Mouse (Mus musculus) heart, postnatal 10 days (tissue): ENCODE measurements around the gene Lzts3. TPM values are rescaled to one million over a fixed set of nuclear protein-coding genes. Genes with fewer than 3 reads are reported as not detected.

Experiments used
- DNase-seq, 2 experiments: peaks; one replicate each; pipeline ENCODE4 v3.0.0; 2021
- intact Hi-C: fragments of 180-260 bp; cut with DNase I; formaldehyde crosslinking; loops from one replicate; pipeline ENCODE4 v1.15.1; 2025
- total RNA-seq, 2 experiments: library from RNA; stranded (reverse); gene quantifications; 2 replicates each; pipeline ENCODE4 v1.2.3; 2021

The Lzts3 gene
- total RNA-seq, 2 experiments from 2014 or later, result 3.8 to 4.0 TPM

DNA sequence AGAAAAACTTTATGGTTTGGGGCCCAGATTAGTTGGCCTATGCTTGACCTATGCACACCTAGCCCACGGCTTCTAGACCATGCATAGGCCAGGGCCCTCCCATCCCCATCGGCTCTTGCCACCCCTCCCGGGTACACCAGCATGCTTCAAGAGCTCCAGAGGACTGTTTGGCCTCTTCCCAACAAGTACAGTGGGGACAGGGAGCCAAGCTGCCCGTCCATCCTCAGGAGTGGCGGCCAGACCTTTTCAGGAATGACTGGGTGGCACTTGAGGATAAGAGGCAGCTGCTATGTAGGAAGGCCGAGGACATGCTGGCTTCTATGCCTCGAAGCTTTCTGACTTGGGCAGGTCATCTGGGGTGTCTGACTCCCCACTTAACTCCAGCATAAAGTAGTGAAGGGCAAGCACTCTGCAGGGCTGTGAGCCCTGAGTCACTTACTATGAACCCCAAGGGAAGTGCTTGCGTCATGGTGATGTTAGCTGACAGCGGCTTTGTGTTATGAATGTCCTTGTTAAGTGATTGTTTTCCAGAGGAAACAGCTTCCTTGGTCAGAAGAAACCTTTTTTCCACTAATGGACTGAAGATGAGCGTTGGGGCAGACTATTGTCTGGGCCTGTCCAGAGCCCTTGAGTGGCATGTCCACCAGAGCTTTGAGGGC lies 58.6 kb downstream of the Lzts3 start:
- intact Hi-C loops, result no loop called here
- peak in 1 of 2 experiments; percentile 34 for DNase-seq

Other genes with a start within 250 kb of the Lzts3 start
- 10 to 100 TPM; 16.7 to 17.3 TPM for gene Cpxm1, start 245.2 kb downstream of the Lzts3 start, total RNA-seq
- not detected for gene Gm28372, start 237.6 kb downstream of the Lzts3 start, total RNA-seq
- gene 1700020A23Rik, start 237.5 kb downstream of the Lzts3 start, total RNA-seq, result not detected
- not detected for gene Tmem239, start 236.3 kb downstream of the Lzts3 start, total RNA-seq
- 10 to 100 TPM; 30.9 to 32.6 TPM for gene Vps16, start 218.5 kb downstream of the Lzts3 start, total RNA-seq
- gene Pced1a, start 218.1 kb downstream of the Lzts3 start, total RNA-seq, result 1 to 10 TPM; 5.0 to 6.2 TPM
- 10 to 100 TPM; 76.0 to 76.1 TPM for gene Ptpra, start 192.5 kb downstream of the Lzts3 start, total RNA-seq
- gene Mrps26, start 79.1 kb downstream of the Lzts3 start, total RNA-seq, result 10 to 100 TPM; 76.2 to 77.8 TPM
- gene Oxt, start 66.6 kb downstream of the Lzts3 start, total RNA-seq, result under 1 TPM in 1 of 2 experiments, not detected in 1; 0.62 TPM
- 1 to 10 TPM in 1 of 2 experiments, under 1 TPM in 1; 0.60 to 1.1 TPM for gene Avp, start 60.2 kb downstream of the Lzts3 start, total RNA-seq
- 1 to 10 TPM; 8.8 to 9.5 TPM for gene Fastkd5, start 12.8 kb downstream of the Lzts3 start, total RNA-seq
- 1 to 10 TPM; 6.2 to 6.4 TPM for gene Ubox5, start 12.8 kb downstream of the Lzts3 start, total RNA-seq
- gene Ddrgk1, start 21.9 kb upstream of the Lzts3 start, total RNA-seq, result 10 to 100 TPM; 63.0 to 68.3 TPM
- gene Itpa, start 24.8 kb upstream of the Lzts3 start, total RNA-seq, result 10 to 100 TPM; 27.0 to 29.4 TPM
- gene Slc4a11, start 54.7 kb upstream of the Lzts3 start, total RNA-seq, result under 1 TPM; 0.20 to 0.38 TPM